Mouse (Mus musculus): Measurements from ENCODE around the gene Ttc37. TPM values are rescaled to one million over a fixed set of nuclear protein-coding genes. Genes with fewer than 3 reads are reported as not detected.

Gene Ttc37
- polyA plus RNA-seq, 1 experiment from 2014 or later = 17.2 TPM

DNA sequence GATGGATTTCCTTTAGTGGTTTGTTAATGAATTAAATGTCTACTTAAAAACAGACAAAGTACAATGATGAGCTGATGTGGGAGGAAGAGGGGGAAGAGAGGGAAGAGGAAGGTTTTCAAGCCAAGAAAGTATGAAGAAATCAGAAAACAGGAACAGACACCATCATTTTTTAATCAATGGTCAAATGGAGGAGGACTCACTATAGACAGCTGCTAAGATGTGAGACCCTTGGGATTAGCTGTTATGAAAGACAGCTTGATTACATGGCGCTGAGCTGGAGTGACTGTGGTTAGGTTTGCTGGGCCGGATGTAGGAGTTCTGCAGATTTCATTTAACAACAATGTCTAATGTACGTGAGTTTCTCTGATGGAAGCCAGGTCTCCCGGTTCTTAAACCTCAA, 35.0 kb upstream of the Ttc37 start:
- H3K36me3 ChIP-seq (ENCODE audit: control insufficient read depth, insufficient read depth, low read length) = no peaks in the 10 kb centered on the region
- 88% methylated on average over 4 of the region's 4 CpGs for WGBS
- no peak overlapping the region for H3K4me2 ChIP-seq (ENCODE audit: low read depth, low read length)
- ATAC-seq (ENCODE audit: low read depth) = no peak
- no peaks in the 10 kb centered on the region for H3K4me1 ChIP-seq (ENCODE audit: control insufficient read depth, insufficient read depth, low read length)
- H3K9me3 ChIP-seq (ENCODE audit: control insufficient read depth, low read length) = no peaks in the 10 kb centered on the region
- H3K27me3 ChIP-seq (ENCODE audit: control insufficient read depth, insufficient read depth, low read length) = no peaks in the 10 kb centered on the region
- no peak overlapping the region for H3K4me3 ChIP-seq (ENCODE audit: low read depth, low read length)
- H3K27ac ChIP-seq (ENCODE audit: low read depth, low read length) = no peak overlapping the region
- no peak overlapping the region for H3K9ac ChIP-seq (replicated peaks; ENCODE audit: low read depth, low read length)

DNA sequence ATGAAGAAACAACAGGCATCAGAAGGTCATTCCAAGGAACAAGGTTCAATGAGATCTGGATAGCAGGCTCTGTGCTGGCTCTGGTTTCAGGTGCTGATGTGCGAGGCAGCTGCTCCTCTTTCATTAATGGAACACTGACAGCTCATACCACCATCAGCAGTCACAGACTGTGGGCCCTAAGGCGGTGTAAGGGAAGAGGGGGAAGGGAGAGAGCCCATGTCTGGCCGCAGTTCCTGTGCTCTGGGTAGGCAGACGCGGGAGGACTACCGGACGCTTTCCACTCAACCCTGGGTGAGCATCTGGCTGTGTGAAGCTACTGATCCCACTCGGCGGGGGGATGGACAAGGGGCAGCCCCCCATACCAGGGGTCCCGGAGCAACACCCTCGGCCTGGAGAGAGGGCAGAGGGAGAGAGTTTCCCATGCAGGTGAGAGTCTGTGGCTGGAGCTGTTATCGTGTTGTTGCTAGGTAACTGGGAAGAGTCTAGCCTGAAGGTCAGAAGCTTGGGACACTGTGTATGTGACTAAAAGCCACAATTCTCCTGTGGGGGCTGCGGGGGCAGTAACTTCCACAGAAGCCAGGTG, 34.1 kb upstream of the Ttc37 start:
- no peaks in the 10 kb centered on the region for H3K9me3 ChIP-seq (ENCODE audit: control insufficient read depth, low read length)
- H3K4me2 ChIP-seq (ENCODE audit: low read depth, low read length) = no peak overlapping the region
- H3K27me3 ChIP-seq (ENCODE audit: control insufficient read depth, insufficient read depth, low read length) = no peaks in the 10 kb centered on the region
- no peaks in the 10 kb centered on the region for H3K4me1 ChIP-seq (ENCODE audit: control insufficient read depth, insufficient read depth, low read length)
- H3K4me3 ChIP-seq (ENCODE audit: low read depth, low read length) = no peak overlapping the region
- no peaks in the 10 kb centered on the region for H3K36me3 ChIP-seq (ENCODE audit: control insufficient read depth, insufficient read depth, low read length)
- 87% methylated on average over 13 of the region's 13 CpGs for WGBS
- H3K27ac ChIP-seq (ENCODE audit: low read depth, low read length) = no peak overlapping the region
- no peak overlapping the region for H3K9ac ChIP-seq (replicated peaks; ENCODE audit: low read depth, low read length)
- no peak for ATAC-seq (ENCODE audit: low read depth)

DNA sequence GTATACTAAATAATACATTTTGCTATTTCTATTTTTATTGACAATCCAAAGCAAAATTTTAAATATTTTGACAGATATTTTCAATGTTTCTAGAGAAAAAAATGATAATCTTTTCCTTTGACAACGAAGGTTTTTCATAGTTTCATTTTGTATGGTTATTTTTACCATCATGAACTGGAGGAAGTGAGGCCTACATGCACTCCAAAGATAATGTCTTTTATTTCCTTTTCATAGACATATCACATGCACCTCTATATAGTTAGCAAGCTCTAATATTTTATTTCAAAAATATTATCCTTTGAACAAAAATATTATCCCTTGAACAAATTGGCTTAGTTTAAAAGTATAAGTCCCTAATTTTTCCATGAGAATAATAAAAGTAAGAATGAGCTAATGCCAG, 24.2 kb upstream of the Ttc37 start:
- Histone ChIP-seq H3K9me3 (ENCODE audit: control insufficient read depth, low read length) (no peaks in the 10 kb centered on the region), H3K27ac (ENCODE audit: low read depth, low read length) (no peak overlapping the region), H3K36me3 (ENCODE audit: control insufficient read depth, insufficient read depth, low read length) (no peaks in the 10 kb centered on the region), H3K4me3 (ENCODE audit: low read depth, low read length) (no peak overlapping the region), H3K27me3 (ENCODE audit: control insufficient read depth, insufficient read depth, low read length) (no peaks in the 10 kb centered on the region), H3K9ac (replicated peaks; ENCODE audit: low read depth, low read length) (no peak overlapping the region), H3K4me1 (ENCODE audit: control insufficient read depth, insufficient read depth, low read length) (no peaks in the 10 kb centered on the region), H3K4me2 (ENCODE audit: low read depth, low read length) (no peak overlapping the region)
- 91% methylated on average over 1 of the region's 1 CpGs for WGBS
- ATAC-seq (ENCODE audit: low read depth) = no peak

DNA sequence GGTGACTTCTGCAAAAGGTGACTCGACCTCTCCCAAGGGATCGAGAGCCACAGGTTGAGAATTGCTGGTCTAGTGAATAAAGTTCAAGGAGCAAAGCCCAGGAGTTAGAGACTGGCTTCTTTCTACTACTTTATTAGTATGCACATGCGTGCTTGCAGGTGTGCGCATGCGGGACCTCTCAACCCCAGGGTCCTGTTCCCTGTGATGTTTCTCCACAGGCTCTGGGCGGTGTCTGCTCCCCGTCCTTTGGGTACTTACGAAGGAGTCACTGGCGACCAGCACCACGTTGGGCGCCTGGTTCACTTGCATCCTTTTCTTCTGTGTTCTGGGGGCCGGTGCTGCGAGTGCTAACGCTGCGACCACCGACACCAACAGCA, 430 bp upstream of the Ttc37 start:
- Histone ChIP-seq H3K36me3 (ENCODE audit: control insufficient read depth, insufficient read depth, low read length) (no peaks in the 10 kb centered on the region), H3K9ac (replicated peaks; ENCODE audit: low read depth, low read length) (peak overlapping the region; percentile 43), H3K27me3 (ENCODE audit: control insufficient read depth, insufficient read depth, low read length) (no peaks in the 10 kb centered on the region), H3K4me2 (ENCODE audit: low read depth, low read length) (peak overlapping the region; percentile 57), H3K4me1 (ENCODE audit: control insufficient read depth, insufficient read depth, low read length) (peaks cover 4% of the 10 kb centered on the region; the same call in 1 of the 2 replicates), H3K9me3 (ENCODE audit: control insufficient read depth, low read length) (no peaks in the 10 kb centered on the region), H3K27ac (ENCODE audit: low read depth, low read length) (peak overlapping the region; percentile 46), H3K4me3 (ENCODE audit: low read depth, low read length) (peak overlapping the region; percentile 66)
- WGBS = 4% methylated on average over 16 of the region's 16 CpGs
- peak; percentile 86 for ATAC-seq (ENCODE audit: low read depth)

DNA sequence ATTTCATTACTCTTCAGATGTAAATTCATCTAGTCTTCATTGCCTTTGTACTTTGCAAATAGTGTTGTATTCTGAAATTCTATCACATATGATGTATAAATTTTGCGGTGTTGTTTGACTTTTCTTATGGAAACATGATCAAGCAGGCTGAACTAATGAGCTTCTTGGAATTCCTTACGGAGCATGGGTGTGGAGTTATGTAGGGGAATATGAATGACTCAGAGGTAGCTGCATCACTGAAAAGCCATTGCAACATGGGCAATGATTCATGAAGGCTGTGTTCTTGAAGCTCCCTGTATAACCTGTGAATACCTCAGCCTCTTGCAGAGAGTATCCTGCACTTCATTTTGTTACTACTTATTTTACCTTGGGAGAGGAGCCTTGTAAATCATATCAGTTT, 3.5 kb downstream of the Ttc37 start:
- H3K4me2 ChIP-seq (ENCODE audit: low read depth, low read length) = no peak overlapping the region
- no peak for ATAC-seq (ENCODE audit: low read depth)
- WGBS = 98% methylated on average over 2 of the region's 2 CpGs
- H3K4me1 ChIP-seq (ENCODE audit: control insufficient read depth, insufficient read depth, low read length) = peaks cover 4% of the 10 kb centered on the region; the same call in 1 of the 2 replicates
- no peak overlapping the region for H3K4me3 ChIP-seq (ENCODE audit: low read depth, low read length)
- H3K27me3 ChIP-seq (ENCODE audit: control insufficient read depth, insufficient read depth, low read length) = no peaks in the 10 kb centered on the region
- H3K9ac ChIP-seq (replicated peaks; ENCODE audit: low read depth, low read length) = no peak overlapping the region
- H3K36me3 ChIP-seq (ENCODE audit: control insufficient read depth, insufficient read depth, low read length) = no peaks in the 10 kb centered on the region
- no peaks in the 10 kb centered on the region for H3K9me3 ChIP-seq (ENCODE audit: control insufficient read depth, low read length)
- H3K27ac ChIP-seq (ENCODE audit: low read depth, low read length) = no peak overlapping the region

DNA sequence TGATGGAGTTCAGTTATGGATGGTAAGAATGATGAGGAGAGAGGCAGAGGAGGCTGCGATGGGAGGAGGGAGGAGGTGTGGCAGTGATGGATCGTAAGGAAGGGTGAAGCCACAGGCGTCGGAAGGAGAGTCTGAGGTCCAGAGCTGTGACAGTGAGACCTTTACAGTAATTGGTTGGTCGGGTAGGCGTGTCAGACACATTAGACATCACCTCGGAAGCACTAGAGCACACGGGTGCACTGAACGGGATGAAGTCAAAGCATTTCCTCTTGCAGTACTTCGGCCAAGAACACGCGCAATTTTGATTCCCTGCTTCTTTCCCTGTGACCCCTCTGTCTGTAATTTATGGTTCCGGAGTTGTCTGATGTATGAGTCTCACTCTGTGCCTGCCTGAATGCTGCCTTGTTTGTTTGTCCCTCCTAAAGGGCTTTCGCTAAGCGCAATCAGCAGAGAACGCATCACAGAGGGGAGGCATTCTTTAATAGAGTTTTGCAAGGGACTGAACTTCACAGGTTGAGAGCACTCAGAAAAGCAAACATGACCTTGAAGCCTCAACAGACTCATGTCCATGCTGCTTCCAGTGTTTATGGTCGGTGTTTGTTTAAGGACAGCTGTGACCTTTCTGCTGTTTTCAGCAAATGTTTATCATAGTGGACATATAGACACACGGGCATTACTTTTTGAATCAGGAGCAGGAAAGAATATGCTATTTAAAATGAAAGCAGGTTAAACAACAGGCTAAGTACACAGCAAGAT, 10.7 kb downstream of the Ttc37 start:
- H3K36me3 ChIP-seq (ENCODE audit: control insufficient read depth, insufficient read depth, low read length) = peaks cover 13% of the 10 kb centered on the region; the same call in 1 of the 2 replicates
- H3K27me3 ChIP-seq (ENCODE audit: control insufficient read depth, insufficient read depth, low read length) = no peaks in the 10 kb centered on the region
- no peaks in the 10 kb centered on the region for H3K9me3 ChIP-seq (ENCODE audit: control insufficient read depth, low read length)
- ATAC-seq (ENCODE audit: low read depth) = no peak
- no peak overlapping the region for H3K4me2 ChIP-seq (ENCODE audit: low read depth, low read length)
- no peaks in the 10 kb centered on the region for H3K4me1 ChIP-seq (ENCODE audit: control insufficient read depth, insufficient read depth, low read length)
- H3K9ac ChIP-seq (replicated peaks; ENCODE audit: low read depth, low read length) = no peak overlapping the region
- no peak overlapping the region for H3K27ac ChIP-seq (ENCODE audit: low read depth, low read length)
- WGBS = 86% methylated on average over 18 of the region's 18 CpGs
- no peak overlapping the region for H3K4me3 ChIP-seq (ENCODE audit: low read depth, low read length)

DNA sequence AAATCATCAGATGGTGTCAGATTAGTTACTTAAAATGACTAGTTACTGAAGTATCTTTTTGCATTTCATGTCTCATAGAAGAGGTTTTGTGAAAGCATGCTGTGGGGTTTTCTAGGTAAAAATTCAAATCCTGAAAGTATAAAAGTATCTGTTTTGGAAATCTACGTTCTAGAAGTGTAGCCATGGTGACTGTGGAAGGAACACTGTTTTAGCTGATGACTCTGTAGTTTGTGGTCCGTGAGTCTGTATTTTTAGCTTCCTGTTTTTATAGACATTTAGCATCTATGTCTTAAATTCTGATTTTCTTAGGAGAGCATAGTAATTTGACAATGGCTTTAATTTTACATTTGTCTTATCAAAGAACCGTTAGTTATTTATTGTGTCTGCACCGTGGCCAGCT, 30.3 kb downstream of the Ttc37 start:
- Histone ChIP-seq H3K4me3 (ENCODE audit: low read depth, low read length) (no peak overlapping the region), H3K27ac (ENCODE audit: low read depth, low read length) (no peak overlapping the region), H3K36me3 (ENCODE audit: control insufficient read depth, insufficient read depth, low read length) (peaks cover 53% of the 10 kb centered on the region), H3K4me1 (ENCODE audit: control insufficient read depth, insufficient read depth, low read length) (no peaks in the 10 kb centered on the region), H3K27me3 (ENCODE audit: control insufficient read depth, insufficient read depth, low read length) (no peaks in the 10 kb centered on the region), H3K9ac (replicated peaks; ENCODE audit: low read depth, low read length) (no peak overlapping the region), H3K4me2 (ENCODE audit: low read depth, low read length) (no peak overlapping the region), H3K9me3 (ENCODE audit: control insufficient read depth, low read length) (no peaks in the 10 kb centered on the region)
- ATAC-seq (ENCODE audit: low read depth) = no peak
- WGBS = 93% methylated on average over 4 of the region's 4 CpGs

DNA sequence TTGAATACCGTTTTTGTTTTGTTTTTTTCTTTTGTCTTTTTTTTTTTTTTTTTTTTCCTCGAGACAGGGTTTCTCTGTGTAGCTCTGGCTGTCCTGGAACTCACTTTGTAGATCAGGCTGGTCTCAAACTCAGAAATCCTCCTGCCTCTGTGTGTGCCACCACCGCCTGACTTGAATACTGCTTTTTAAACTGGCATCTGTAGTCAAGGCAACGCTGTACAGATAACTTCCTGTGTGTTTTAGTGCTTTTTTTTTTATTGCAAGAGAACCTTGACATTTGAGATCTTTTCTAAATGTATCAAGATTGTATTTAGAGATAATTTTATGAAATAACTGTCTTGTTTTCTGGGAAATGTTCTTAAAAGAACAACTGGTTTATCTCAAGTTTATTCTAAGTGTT, 33.9 kb downstream of the Ttc37 start:
- Histone ChIP-seq H3K9ac (replicated peaks; ENCODE audit: low read depth, low read length) (no peak overlapping the region), H3K4me1 (ENCODE audit: control insufficient read depth, insufficient read depth, low read length) (no peaks in the 10 kb centered on the region), H3K36me3 (ENCODE audit: control insufficient read depth, insufficient read depth, low read length) (peaks cover 46% of the 10 kb centered on the region), H3K4me2 (ENCODE audit: low read depth, low read length) (no peak overlapping the region), H3K27me3 (ENCODE audit: control insufficient read depth, insufficient read depth, low read length) (no peaks in the 10 kb centered on the region), H3K4me3 (ENCODE audit: low read depth, low read length) (no peak overlapping the region), H3K27ac (ENCODE audit: low read depth, low read length) (no peak overlapping the region), H3K9me3 (ENCODE audit: control insufficient read depth, low read length) (no peaks in the 10 kb centered on the region)
- WGBS = 83% methylated on average over 4 of the region's 4 CpGs
- ATAC-seq (ENCODE audit: low read depth) = no peak

DNA sequence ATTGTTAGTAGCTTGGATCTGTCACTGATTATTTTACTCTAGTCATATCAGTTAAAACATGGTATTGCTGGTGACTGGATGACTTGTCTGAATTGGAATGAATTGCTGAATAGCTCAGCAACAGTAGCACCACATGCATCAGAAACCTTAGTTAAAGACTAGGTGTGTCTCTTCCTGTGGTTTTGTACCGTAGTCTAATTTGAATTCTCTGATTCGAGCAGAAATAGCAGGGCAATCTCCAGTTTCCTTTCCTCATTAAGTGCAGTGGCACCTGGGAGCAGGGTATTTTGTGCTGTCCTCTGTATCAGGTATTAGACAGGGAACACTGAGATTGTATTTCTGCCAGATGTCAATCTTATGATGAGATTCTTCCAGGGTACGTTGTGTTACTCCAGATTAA, 40.3 kb downstream of the Ttc37 start:
- H3K36me3 ChIP-seq (ENCODE audit: control insufficient read depth, insufficient read depth, low read length) = peaks cover 36% of the 10 kb centered on the region
- no peak overlapping the region for H3K4me2 ChIP-seq (ENCODE audit: low read depth, low read length)
- no peak overlapping the region for H3K27ac ChIP-seq (ENCODE audit: low read depth, low read length)
- no peaks in the 10 kb centered on the region for H3K27me3 ChIP-seq (ENCODE audit: control insufficient read depth, insufficient read depth, low read length)
- H3K9ac ChIP-seq (replicated peaks; ENCODE audit: low read depth, low read length) = no peak overlapping the region
- H3K9me3 ChIP-seq (ENCODE audit: control insufficient read depth, low read length) = no peaks in the 10 kb centered on the region
- no peak for ATAC-seq (ENCODE audit: low read depth)
- no peak overlapping the region for H3K4me3 ChIP-seq (ENCODE audit: low read depth, low read length)
- H3K4me1 ChIP-seq (ENCODE audit: control insufficient read depth, insufficient read depth, low read length) = no peaks in the 10 kb centered on the region
- 90% methylated on average over 3 of the region's 3 CpGs for WGBS
